Mouse (Mus musculus) v-Abl transformed pro-B cells (cell line): ENCODE measurements around the gene 2700049A03Rik.

ENCODE experiments used
- in situ Hi-C, 2 experiments: fragments of 400-800 bp; cut with MboI; formaldehyde crosslinking; loops; one replicate each; pipeline ENCODE4 v1.15.1; 2025; ENCODE audit not compliant: unreplicated experiment in 2 of 2

2700049A03Rik gene

DNA sequence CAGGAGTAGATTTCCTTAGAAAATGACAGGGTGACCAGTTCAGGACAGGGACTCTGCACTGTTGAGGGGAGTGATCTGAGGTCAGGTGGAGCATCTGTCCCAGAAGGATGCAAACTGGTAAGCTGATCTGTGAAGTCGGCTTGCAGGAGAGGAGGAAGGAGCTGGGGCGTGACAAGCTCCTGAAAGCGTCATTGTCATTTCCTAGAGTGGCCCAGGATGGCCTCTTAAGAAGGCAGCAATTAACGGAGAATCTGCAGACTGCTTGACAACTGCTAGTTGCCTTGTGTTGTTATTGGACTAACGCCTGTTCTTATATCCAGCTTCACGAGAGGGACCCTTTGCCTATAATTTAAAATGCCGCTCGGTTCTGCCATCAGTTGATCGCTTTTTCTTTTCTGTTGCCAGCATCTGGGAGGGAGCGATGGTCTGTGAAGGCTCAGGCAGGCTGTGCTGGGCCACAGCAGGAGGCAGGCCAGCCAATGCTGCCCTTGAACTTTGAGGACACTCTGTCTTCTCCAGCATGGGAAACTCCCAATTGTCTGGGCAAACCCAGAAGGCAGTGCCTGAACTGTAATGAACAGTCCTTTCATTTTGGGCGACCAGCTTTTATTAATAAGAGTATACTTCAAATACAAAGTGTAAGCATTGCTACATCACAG lies 116.0 kb downstream of the 2700049A03Rik start:
- in situ Hi-C loops = no loop called here

DNA sequence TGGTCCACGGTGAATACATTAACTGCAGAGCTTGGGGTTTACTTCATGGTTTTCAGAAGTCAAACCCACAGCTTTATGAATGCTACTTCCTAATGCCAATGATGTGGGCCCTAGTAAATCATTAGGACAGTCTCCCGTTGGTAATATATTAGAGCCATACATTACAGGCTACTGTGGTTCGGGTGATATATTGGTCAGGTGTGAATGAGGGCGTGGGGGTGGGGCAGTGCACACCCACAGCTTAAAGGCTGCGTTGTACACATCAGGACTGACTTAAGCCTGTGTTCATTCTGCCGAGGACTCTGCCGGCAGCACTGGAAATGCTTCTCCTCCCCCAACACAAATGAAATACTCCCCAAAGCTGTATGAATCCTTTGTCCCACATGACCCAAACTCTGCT lies 118.1 kb downstream of the 2700049A03Rik start:
- in situ Hi-C loops = no loop called here

DNA sequence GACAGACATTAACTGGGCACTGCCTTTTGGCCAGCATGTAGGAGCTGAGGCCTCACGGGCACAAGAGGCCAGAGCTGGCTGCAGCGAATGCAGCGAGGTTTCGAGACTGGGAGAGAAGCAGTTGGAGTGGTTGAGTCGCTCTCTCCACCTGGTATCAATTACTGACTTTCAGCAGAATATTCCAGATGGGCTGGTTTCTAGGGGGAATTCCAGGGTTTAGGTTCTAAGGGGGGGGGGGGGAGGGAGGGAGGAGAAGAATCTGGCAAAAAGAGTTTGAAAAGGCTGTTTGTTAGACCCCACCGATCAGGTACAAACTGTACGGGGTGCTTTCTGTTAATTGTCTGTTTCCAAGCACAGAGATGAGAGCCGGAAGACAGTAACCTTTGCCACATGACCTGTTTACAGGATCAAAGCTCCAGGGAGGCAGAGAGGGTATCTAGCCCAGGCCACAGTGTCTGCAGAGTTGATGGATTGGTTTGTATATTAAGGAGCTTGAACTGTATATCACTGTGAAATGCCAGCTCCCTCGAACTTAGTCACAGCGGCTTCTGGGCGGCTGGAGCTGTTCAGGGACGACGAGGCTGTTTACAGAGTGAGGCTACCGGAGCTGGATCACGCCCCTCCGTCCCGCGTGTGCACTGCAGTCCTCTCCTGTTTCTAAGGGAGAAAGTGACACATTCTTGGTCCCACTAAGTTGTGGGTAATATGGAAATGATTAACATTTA lies 121.7 kb downstream of the 2700049A03Rik start:
- in situ Hi-C loops = no loop called here

DNA sequence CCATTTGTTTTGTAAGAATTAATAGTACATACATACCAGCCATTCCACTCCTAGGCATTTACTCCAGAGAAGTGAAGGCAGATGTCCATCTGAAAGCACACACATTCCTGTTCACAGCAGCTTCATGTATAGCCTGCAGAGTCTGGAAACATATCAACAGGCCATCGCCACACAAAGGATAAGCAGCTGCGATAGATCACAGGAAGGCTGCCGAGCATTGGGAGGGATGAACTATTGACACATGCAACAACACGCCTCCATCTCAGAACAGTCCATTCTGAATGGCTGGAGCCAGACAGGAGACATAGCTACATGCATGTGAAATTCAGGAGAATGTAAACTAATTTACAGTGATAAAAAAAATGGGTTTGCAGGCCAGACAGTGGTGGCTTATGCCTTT lies 127.6 kb downstream of the 2700049A03Rik start:
- in situ Hi-C loops = no loop called here

DNA sequence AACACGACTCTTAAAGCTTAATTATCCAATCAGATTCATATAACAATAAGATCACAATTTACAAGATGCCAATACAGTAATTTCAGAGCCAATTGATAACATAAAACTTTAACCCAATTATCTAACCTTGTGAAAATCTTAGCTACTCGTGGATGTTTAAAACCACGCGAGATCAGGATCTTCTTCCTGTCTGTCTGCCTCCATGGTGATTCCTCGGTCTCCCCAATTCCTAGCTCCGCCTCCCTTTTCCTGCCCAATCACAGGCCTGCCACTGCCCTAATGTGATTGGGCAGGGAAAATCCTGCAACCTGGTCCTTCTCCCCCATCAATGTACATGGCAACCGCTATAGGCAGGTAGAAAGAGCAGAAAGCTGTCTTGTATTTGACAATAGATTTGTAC lies 132.7 kb downstream of the 2700049A03Rik start:
- in situ Hi-C loops = no loop called here

DNA sequence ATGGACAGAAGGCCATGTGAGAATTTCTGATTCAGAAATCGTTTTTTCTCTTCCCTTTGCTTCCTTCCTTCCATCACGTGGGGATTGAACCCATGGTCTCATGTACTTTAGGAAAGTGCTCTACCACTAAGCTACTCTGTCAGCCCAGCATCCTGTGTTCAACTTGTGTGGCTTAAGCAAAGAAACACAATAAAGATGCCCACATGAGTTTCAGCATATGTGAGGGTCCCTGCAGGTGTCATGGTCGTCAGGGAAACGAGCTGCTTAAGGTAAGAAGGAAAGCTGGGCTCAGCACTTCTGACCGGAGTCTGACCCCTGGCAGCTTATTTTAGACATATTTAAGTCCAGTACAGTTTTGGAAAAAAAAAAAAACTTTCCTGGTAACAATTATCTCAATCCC lies 134.5 kb downstream of the 2700049A03Rik start:
- in situ Hi-C loops = no loop called here

DNA sequence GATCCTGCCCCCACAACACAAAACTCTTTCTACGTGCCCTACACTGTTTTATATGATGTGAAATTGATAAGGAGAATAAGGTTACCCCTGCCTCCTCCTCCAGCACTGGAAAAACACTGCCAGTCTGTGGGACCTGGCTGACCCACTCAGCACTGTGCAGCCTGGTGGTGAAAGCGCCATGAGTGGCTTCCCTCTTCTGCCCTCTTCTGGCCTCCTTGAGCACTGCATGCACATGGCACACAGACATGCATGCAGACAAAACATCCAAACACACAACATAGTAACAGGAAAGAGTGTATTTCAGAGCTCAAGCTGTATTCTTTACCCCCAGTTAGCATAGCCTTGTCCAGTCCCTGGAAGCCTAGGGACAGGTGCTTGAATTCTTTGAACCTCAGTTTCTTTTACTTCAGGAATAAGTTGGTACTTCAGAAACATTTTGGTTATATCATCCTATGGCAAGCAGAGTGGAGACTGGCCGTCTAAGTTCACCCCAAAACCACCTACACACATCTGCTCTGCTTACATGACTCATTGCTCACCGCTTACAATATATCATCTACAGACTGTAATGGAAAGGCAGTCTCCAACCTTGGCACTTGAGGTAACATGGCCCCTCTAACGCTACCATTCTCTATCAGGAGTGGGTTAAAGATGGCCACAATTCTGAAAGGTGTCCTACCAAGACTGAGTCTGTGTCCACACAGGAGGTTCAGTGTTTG lies 138.0 kb downstream of the 2700049A03Rik start:
- in situ Hi-C loops = no loop called here

DNA sequence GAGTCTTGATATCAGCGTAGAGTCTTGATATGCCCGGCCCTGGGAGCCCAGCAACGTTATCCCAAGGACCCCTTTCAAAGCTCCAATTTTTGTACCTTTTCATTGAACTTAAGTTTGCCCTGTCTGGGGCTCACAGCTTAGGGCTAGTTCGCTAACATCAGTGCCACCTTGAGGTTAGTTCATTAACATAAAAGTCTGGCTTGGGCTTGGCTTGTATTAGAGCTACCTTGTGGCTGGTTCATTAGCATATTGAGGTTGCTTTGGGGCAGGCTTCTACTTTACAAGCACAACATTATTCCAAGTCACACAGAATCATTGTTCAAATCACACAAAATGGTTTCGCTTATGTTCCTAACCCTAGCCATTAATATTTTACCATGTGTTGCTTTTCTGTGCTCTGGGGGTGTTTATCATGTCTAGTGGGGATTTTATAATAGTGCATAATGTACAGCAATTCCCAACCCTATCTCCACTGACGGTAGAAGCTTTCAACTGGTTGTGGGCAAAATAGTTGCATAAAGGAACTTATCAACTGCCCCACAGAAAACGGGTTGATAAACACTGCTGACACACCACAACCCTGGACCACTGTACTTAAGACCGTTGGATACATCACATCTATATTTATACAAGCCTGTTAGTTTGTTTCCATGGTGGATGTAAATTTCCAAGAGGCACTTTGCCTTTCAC lies 139.4 kb downstream of the 2700049A03Rik start:
- in situ Hi-C loops = no loop called here

DNA sequence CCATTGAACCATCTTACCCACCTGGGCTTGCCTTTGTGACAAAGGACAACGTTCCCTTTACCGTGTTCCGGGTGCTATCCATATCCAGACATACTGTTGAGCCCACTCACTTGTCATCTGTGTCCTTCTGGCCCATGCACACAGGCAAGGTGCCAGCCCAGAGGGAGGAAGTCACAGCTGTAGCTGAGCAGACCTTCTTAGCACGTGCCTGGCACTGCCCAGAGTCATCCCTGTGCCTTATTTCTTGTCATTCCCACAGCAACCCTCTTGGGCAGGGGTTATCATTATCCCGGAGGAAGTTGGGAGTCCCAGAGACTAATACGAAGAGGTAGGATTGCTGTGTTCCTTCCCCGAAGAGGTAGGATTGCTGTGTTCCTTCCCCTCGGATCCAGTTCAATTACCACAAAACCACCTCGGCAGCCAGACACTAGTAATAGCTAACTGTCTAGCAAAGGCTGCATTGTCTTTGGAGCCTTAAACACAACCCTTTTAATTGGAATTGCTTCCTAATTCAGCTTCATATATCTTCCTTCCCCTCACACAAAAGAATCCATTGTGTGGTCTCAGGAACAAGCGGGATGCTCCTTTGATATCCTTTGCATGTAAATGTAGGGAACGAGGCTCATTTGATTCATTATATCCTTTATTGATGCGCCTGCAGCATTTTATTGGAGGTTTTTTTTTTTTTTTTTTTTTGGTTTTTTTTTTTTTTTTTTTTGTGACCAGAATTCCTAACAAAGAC lies 143.0 kb downstream of the 2700049A03Rik start:
- in situ Hi-C loops = no loop called here

DNA sequence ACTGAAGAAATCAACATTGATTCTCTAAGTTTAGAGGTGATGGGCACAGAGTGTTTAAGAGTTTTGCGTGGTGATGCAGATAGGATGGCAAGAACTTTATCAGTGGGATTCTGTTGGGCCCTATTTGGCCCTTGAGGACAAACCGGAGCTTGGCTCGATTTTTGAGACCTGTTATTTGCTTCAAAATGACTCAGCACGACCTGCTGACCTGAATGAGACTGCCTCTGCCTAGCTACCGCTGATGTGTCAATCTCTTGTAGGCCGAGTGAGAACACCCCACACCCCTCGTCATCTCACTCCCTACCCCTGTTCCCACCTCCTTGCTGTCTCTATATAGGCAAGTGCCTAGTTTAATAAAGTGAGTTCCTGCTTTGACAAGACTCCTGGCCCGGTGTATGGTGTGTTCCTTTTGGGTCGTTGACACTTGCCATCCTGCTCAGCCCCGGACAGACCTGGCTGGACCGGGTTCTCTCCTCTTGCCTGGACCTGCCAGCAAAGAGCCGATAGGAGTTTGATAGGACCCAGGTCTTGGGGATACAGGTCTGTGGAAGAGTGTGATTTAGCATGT lies 144.6 kb downstream of the 2700049A03Rik start:
- in situ Hi-C loops = no loop called here

DNA sequence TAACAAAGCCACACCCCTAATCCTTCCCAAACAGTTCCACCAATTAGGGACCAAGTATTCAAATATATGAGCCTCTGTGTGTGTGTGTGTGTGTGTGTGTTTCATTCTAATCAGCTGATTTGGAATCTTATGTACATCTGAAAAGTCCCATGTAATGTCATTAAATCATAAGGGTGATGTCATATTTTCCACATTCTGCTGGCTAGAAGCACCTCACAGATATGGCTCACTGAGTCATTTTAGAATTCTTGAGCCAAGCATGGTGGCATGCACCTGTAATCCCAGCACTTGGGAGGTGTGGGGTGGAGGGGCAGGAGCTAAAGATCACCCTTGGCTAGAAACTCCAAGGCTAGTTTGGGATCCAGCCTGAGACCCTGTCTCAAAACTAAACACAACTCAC lies 148.8 kb downstream of the 2700049A03Rik start:
- in situ Hi-C loops = no loop called here

DNA sequence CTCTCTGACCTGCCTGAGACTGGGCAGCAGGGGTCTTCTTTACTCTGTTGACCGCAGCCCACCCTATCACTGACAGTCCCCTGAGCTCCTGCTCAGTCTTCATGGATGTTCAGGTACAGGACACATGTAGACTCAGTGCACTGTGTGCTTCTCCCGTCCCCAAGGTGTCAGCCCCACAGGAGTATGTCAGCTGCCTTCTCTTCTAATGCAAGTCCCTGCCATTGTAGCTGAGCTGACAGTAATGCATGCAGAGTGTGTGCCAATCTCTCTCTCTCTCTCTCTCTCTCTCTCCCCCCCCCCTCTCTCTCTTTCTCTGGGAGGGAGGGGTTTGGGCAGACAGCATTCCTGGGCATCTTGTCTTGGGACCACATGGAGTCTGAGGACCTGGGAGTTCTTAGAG lies 153.8 kb downstream of the 2700049A03Rik start:
- in situ Hi-C loops = no loop called here
